Mouse (Mus musculus) layer of hippocampus, adult 11-12 months (tissue): Measurements from ENCODE around the gene Vamp2.

ENCODE experiments used
- DNase-seq: peaks from one replicate; pipeline ENCODE4 v3.0.0; 2022; ENCODE audit warnings: low spot score

Gene Vamp2

DNA sequence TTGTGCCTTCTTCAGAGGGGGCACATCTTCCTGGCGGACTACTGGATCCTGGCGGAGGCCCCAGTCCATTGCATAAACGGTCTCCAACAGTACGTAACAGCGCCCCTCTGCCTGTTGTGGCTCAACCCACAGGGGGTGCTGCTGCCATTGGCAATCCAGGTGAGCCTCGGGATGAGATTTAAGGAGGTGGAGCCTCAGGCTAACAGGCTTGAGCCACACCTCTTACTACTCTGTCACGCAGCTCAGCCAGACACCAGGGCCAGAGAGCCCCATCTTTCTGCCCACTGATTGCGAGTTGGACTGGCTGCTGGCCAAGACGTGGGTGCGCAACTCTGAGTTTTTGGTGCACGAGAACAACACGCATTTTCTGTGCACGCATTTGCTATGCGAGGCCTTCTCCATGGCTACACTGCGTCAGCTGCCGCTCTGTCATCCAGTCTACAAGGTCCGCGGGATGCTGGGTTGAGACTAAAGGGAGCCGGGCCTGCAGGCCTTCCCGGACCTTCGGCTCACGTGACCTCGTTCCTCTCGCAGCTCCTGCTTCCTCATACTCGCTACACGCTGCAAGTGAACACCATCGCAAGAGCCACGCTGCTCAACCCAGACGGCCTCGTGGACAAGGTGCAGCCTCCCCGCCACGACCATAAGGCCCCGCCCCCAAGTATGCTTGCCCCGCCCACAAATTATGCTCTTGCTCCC, 45.8 kb downstream of the Vamp2 start:
- peak; percentile 83 for DNase-seq

DNA sequence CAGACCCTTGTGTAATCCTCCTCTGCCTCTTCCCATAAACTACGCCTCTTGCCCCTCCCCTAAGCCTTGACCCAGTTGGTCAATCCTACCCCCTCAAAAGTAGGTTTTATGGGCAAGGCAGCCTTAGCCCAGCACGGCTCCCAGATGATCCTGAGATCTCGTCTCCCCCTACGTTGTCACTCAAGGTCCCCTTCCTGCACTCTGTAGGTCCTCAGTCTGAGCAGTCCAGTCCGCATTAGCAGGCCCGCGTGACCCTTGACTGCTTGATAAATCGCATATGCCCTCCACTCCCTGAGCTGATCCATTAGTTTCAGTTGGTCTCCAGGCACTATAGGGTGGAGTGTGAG, 46.3 kb downstream of the Vamp2 start:
- no peak for DNase-seq

DNA sequence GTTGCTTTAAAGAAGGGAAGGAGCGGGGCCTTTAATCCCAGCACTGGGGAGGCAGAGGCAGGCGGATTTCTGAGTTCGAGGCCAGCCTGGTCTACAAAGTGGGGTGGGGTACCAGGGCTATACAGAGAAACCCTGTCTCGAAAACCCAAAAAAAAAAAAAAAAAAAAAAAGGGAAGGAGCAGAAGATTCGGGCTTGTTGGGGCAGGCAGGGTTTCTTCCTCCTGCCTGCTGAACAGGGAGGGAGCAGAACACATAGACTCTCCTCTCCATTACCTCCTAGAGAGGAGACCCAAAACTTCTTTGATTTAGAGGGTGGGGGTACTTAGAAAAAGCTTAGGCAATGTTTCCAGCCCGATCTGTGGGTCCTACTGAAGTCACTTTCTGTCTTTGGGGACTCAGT, 47.1 kb downstream of the Vamp2 start:
- DNase-seq, result no peak
